Mouse (Mus musculus) heart, embryonic 13.5 days (tissue): ENCODE results near the gene Rmi2. TPM values are rescaled to one million over a fixed set of nuclear protein-coding genes. Genes with fewer than 3 reads are reported as not detected.
"Not testable (repeated sequence)": the region's sequence is repeated elsewhere in the genome, so short reads cannot be mapped to it uniquely, and the experiment has no call there.

ENCODE experiments used
- ATAC-seq: fragments of 200-750 bp; cut with Nextera tagmentation; 2 replicates; pipeline ENCODE4 v1.8.0; 2017; ENCODE audit warnings: moderate TSS enrichment; ENCODE audit not compliant: insufficient number of reproducible peaks, low FRiP score, low TSS enrichment; ENCODE audit errors: extremely low read depth
- H3K27ac ChIP-seq: fragments of 300-500 bp; sonication (generic); replicated peaks from 2 replicates; pipeline ENCODE4 v1.5.1; 2015; ENCODE audit warnings: moderate library complexity, mild to moderate bottlenecking, inconsistent platforms
- H3K27me3 ChIP-seq: fragments of 300-500 bp; sonication (generic); replicated peaks from 2 replicates; pipeline ENCODE4 v1.6.1; 2015; ENCODE audit warnings: mild to moderate bottlenecking, inconsistent platforms
- H3K36me3 ChIP-seq: fragments of 300-500 bp; sonication (generic); 2 replicates; pipeline ENCODE4 v1.6.1; 2015; ENCODE audit warnings: mild to moderate bottlenecking, inconsistent platforms
- H3K4me1 ChIP-seq: fragments of 300-500 bp; sonication (generic); 2 replicates; pipeline ENCODE4 v1.6.1; 2015; ENCODE audit warnings: inconsistent platforms
- H3K4me2 ChIP-seq: fragments of 300-500 bp; sonication (generic); 2 replicates; pipeline ENCODE4 v1.6.1; 2015; ENCODE audit warnings: inconsistent platforms, mild to moderate bottlenecking, moderate library complexity
- H3K4me3 ChIP-seq: fragments of 300-500 bp; sonication (generic); 2 replicates; pipeline ENCODE4 v1.5.1; 2015; ENCODE audit warnings: moderate library complexity, mild to moderate bottlenecking, inconsistent platforms
- H3K9ac ChIP-seq: fragments of 300-500 bp; sonication (generic); 2 replicates; pipeline ENCODE4 v1.6.1; 2015; ENCODE audit warnings: inconsistent platforms, mild to moderate bottlenecking, moderate library complexity
- H3K9me3 ChIP-seq: fragments of 300-500 bp; sonication (generic); 2 replicates; pipeline ENCODE4 v1.6.1; 2016; ENCODE audit warnings: inconsistent platforms
- WGBS: fragments of 180-500 bp; shearing (Covaris S2); methylation state at CpG from one replicate; pipeline ENCODE4 v1.1.7; 2015; ENCODE audit warnings: mixed read lengths; 5-methylcytosine and 5-hydroxymethylcytosine counted together
- polyA plus RNA-seq: library from polyadenylated mRNA; unstranded; fragments of >200 nt; fragmentation: Nextera tagmentation; extraction: Ambion mirVana; gene quantifications from 2 replicates; pipeline ENCODE4 v1.2.1, GENCODE M21; 2015

Rmi2 gene
- 2.8 and 3.9 TPM in 2 replicates for polyA plus RNA-seq

- H3K4me1 ChIP-seq: peaks cover 55% of the 10 kb centered on the region
- ATAC-seq: peak; percentile 70
- peak within 1 kb of the TSS; percentile 90 for H3K4me3 ChIP-seq
- under 1% methylated on average over 52 of the region's 69 CpGs for WGBS
- H3K4me2 ChIP-seq: peak within 1 kb of the TSS; percentile 94
- H3K9ac ChIP-seq: peak within 1 kb of the TSS; percentile 91
- H3K36me3 ChIP-seq: no peaks in the 10 kb centered on the region
- no peaks in the 10 kb centered on the region for H3K27me3 ChIP-seq
- H3K9me3 ChIP-seq: no peaks in the 10 kb centered on the region
- H3K27ac ChIP-seq: peak within 1 kb of the TSS; percentile 83
Measured at GRCm38 (mm10) chr16:10834911-10835587, at the start of gene Rmi2. TSS of gene Rmi2 (plus strand) at chr16:10835059.

- under 1% methylated on average over 59 of the region's 59 CpGs for WGBS
- Histone ChIP-seq H3K4me1 (peaks cover 55% of the 10 kb centered on the region), H3K4me2 (peak within 1 kb of the TSS; percentile 97), H3K27me3 (peaks cover 3% of the 10 kb centered on the region; the same call in 1 of the 2 replicates), H3K4me3 (peak within 1 kb of the TSS; percentile 85), H3K36me3 (peaks cover 5% of the 10 kb centered on the region; the same call in 1 of the 2 replicates), H3K9ac (peak within 1 kb of the TSS; percentile 93), H3K9me3 (no peaks in the 10 kb centered on the region), H3K27ac (peak within 1 kb of the TSS; percentile 96)
- ATAC-seq: peak; percentile 76
Measured at GRCm38 (mm10) chr16:10785371-10786231, 49.3 kb upstream of the Rmi2 start, which contains the start of gene Socs1. TSS of gene Socs1 (minus strand) at chr16:10785536.

GRCm38 (mm10) chr16:10786288-10786687, 48.6 kb upstream of the Rmi2 start:
- Histone ChIP-seq H3K36me3 (peaks cover 5% of the 10 kb centered on the region; the same call in 1 of the 2 replicates), H3K4me2 (peak overlapping the region; percentile 97), H3K27me3 (peaks cover 8% of the 10 kb centered on the region; the same call in 1 of the 2 replicates), H3K27ac (peak overlapping the region; percentile 96), H3K4me1 (peaks cover 48% of the 10 kb centered on the region), H3K9me3 (no peaks in the 10 kb centered on the region), H3K9ac (peak overlapping the region; percentile 93), H3K4me3 (peak overlapping the region; percentile 85)
- ATAC-seq: no peak
- 2% methylated on average over 9 of the region's 9 CpGs for WGBS

GRCm38 (mm10) chr16:10786782-10787547, 47.9 kb upstream of the Rmi2 start:
- WGBS: 43% methylated on average over 4 of the region's 4 CpGs
- Histone ChIP-seq H3K27ac (peak overlapping the region; percentile 96), H3K27me3 (peaks cover 15% of the 10 kb centered on the region; the same call in 1 of the 2 replicates), H3K4me2 (peak overlapping the region; percentile 97), H3K4me1 (peaks cover 42% of the 10 kb centered on the region), H3K36me3 (peaks cover 5% of the 10 kb centered on the region; the same call in 1 of the 2 replicates), H3K9me3 (no peaks in the 10 kb centered on the region), H3K4me3 (0 out of 2 replicates have a peak overlapping the region, but pooled peaks have one; percentile 85), H3K9ac (no peak overlapping the region)
- no peak for ATAC-seq

- Histone ChIP-seq H3K27me3 (peaks cover 20% of the 10 kb centered on the region; the same call in 1 of the 2 replicates), H3K9ac (no peak overlapping the region), H3K4me2 (no peak overlapping the region), H3K9me3 (no peaks in the 10 kb centered on the region), H3K27ac (no peak overlapping the region), H3K4me1 (peaks cover 35% of the 10 kb centered on the region), H3K36me3 (peaks cover 5% of the 10 kb centered on the region; the same call in 1 of the 2 replicates), H3K4me3 (no peak overlapping the region)
- ATAC-seq: no peak
- 69% methylated on average over 7 of the region's 7 CpGs for WGBS
Measured at GRCm38 (mm10) chr16:10787548-10788058, 47.3 kb upstream of the Rmi2 start.

GRCm38 (mm10) chr16:10788271-10788670, 46.6 kb upstream of the Rmi2 start, which contains the start of gene Tnp2:
TSS of gene Tnp2 (minus strand) at chr16:10788660.
- Histone ChIP-seq H3K36me3 (no peaks in the 10 kb centered on the region), H3K9me3 (no peaks in the 10 kb centered on the region), H3K4me1 (peaks cover 29% of the 10 kb centered on the region), H3K27ac (no peak within 1 kb of the TSS), H3K4me3 (no peak within 1 kb of the TSS), H3K9ac (no peak within 1 kb of the TSS), H3K27me3 (peaks cover 20% of the 10 kb centered on the region; the same call in 1 of the 2 replicates), H3K4me2 (no peak within 1 kb of the TSS)
- no peak for ATAC-seq
- WGBS: 48% methylated on average over 16 of the region's 16 CpGs

GRCm38 (mm10) chr16:10788866-10789265, 46.0 kb upstream of the Rmi2 start:
- WGBS: 75% methylated on average over 4 of the region's 4 CpGs
- Histone ChIP-seq H3K27me3 (peaks cover 23% of the 10 kb centered on the region; the same call in 1 of the 2 replicates), H3K4me2 (no peak overlapping the region), H3K4me1 (peaks cover 23% of the 10 kb centered on the region), H3K27ac (no peak overlapping the region), H3K4me3 (no peak overlapping the region), H3K9ac (no peak overlapping the region), H3K36me3 (no peaks in the 10 kb centered on the region), H3K9me3 (no peaks in the 10 kb centered on the region)
- ATAC-seq: no peak

- peaks cover 19% of the 10 kb centered on the region for H3K4me1 ChIP-seq
- H3K4me2 ChIP-seq: no peak within 1 kb of the TSS
- no peaks in the 10 kb centered on the region for H3K9me3 ChIP-seq
- peaks cover 38% of the 10 kb centered on the region for H3K27me3 ChIP-seq
- H3K9ac ChIP-seq: no peak within 1 kb of the TSS
- no peaks in the 10 kb centered on the region for H3K36me3 ChIP-seq
- 64% methylated on average over 9 of the region's 9 CpGs for WGBS
- H3K4me3 ChIP-seq: no peak within 1 kb of the TSS
- H3K27ac ChIP-seq: no peak within 1 kb of the TSS
- ATAC-seq: no peak
Measured at GRCm38 (mm10) chr16:10790702-10791101, 44.2 kb upstream of the Rmi2 start, which contains the start of gene Prm3. TSS of gene Prm3 (minus strand) at chr16:10790914.

- H3K27ac ChIP-seq: no peak within 1 kb of the TSS
- 69% methylated on average over 6 of the region's 6 CpGs for WGBS
- H3K27me3 ChIP-seq: peaks cover 51% of the 10 kb centered on the region
- H3K4me1 ChIP-seq: no peaks in the 10 kb centered on the region
- no peak within 1 kb of the TSS for H3K9ac ChIP-seq
- ATAC-seq: no peak
- H3K9me3 ChIP-seq: no peaks in the 10 kb centered on the region
- H3K4me3 ChIP-seq: no peak within 1 kb of the TSS
- no peak within 1 kb of the TSS for H3K4me2 ChIP-seq
- no peaks in the 10 kb centered on the region for H3K36me3 ChIP-seq
Measured at GRCm38 (mm10) chr16:10796034-10796433, 38.8 kb upstream of the Rmi2 start, which contains the start of gene Prm2. TSS of gene Prm2 (minus strand) at chr16:10796134.

- H3K9me3 ChIP-seq, H3K27ac ChIP-seq, H3K9ac ChIP-seq, H3K4me3 ChIP-seq, H3K4me2 ChIP-seq, H3K27me3 ChIP-seq, H3K4me1 ChIP-seq, H3K36me3 ChIP-seq, ATAC-seq: not testable (repeated sequence)
- 80% methylated on average over 3 of the region's 3 CpGs for WGBS
Measured at GRCm38 (mm10) chr16:10802420-10802819, 32.4 kb upstream of the Rmi2 start.
